Mouse (Mus musculus): ENCODE results near the gene Fgfrl1.

Gene Fgfrl1

DNA sequence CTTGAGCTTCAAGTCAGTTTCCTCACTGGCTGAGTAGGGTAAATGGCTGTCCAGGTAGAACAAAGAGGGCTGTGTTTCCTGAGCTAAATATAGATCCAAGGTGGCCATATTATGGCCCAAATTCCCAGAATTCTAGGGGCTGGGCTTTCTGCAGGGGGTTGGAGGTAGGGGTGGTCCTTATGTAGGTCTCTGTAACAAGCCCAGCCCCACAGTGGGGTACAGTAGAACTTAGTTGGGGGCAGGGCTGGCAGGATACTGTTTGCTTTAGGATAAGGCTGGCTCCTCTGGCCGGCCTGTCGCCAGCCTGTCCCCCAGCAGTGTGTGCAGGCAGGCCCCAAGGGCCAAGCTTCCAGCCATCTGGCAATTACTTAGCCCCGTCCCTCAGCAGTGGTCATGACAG lies 8.2 kb downstream of the Fgfrl1 start:
- no peak for DNase-seq (ENCODE audit: low spot score)

DNA sequence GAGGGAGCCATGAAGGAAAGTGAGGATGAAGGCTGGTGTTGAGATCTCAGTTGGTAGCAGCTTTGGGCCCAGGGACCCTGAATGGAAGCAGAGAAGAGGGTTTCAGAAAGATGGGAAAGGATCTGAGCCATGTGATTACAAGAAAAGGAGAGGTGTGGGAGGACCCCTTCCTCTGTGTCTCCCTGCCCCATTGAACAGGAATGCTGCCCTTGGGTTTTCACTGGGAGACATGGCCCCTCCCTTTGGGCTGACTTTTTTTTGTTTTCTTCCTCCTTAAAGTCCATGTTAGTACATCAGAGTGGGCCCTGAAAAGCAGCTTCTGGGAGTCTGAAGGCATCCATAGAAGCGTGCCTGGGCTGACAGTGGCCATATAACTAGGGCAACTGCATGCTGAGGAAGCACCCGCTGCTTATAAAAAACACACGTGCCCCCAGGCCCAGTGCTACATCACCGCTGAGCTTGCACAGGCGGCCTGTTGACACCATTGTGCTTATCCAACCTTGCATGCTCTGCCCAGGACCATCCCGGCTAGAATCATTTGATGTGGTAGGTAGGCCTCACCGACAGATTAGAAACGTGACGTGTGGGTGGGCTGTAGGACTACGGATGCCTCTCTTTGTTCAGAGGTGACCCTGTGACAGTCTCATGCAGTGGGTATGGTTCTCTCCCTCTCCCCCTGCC lies 9.3 kb downstream of the Fgfrl1 start:
- DNase-seq (ENCODE audit: low spot score) = no peak

DNA sequence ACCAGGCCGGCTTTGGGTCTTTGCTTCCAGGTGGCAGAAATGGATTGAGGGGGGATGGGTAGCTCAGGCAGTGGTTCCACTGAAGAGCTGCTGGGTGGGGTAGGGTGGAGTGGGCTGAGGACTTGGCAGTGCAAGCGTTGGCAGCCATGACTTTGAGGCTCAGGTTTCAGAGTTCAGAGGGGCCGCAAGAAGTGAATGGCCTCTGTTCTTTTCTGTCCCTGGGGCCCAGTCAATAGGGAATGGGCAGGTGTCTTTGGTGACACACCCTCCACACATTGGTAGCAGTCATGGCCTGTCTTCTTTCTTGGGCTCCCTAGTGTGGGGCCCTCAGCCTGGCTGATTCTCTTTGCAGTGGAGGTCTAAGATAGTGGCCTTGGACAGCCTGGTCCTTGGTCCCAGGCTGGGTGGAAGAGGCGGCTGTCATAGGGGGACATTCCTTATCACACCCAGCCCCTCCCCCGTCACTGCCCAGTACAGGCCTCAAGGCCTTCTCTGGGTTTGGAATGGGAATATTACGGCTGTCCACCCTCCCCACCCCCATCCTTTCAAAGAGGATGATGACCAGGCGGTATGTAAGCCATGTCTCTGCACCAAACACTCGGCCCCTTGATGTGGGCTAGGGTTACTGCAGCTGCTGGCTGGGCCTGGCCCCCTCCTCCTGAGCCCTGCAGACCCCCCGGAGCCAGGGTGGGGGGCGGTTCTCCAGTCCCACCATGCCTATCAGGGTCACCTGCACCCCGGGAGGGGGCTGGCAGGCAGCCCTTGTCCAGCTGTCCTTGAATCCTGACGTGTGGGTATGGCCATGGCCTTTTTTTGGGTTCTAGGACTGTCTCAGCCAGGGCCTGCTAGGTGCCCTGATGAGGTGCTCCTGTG lies 11.8 kb downstream of the Fgfrl1 start:
- no peak for DNase-seq (ENCODE audit: low spot score)

DNA sequence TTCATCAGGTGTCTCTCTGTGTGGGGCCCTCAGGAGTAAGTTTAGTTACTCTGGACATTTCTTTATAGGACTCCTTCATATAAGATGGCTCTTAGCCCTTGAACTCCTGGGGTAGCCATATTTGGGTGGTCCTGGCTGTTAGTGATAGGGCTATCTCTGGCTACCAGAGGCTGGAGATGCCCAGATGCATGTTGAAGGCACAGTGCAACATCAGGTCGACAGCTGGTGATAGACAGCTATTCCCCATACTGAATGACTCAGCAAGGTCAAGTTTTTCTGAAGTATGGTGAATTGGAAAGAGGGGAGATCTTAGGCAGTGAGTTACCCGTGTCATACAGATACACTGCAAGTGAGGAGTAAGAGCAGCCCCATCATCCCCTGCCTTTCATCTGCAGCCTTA lies 15.6 kb downstream of the Fgfrl1 start:
- no peak for DNase-seq (ENCODE audit: low spot score)

DNA sequence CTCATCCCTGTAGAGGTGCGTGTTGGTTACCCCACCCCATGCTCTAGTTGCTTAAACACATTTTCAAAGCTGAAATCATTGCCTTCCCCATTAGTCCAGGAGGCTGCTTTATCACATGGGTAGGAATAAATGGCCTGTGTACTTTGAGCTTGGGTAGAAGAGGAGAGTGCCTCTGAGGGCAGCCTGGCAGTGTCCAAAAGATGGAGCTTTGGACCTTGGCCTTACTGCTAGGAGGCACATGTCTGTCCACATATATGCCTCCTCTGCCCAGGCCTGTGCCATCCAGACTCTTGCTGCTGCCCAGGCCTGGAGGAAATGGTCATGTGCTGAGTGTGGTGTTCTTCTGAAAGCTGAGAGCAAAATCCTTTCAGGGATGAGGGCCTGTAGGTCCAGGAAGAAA lies 16.2 kb downstream of the Fgfrl1 start:
- no peak for DNase-seq (ENCODE audit: low spot score)

DNA sequence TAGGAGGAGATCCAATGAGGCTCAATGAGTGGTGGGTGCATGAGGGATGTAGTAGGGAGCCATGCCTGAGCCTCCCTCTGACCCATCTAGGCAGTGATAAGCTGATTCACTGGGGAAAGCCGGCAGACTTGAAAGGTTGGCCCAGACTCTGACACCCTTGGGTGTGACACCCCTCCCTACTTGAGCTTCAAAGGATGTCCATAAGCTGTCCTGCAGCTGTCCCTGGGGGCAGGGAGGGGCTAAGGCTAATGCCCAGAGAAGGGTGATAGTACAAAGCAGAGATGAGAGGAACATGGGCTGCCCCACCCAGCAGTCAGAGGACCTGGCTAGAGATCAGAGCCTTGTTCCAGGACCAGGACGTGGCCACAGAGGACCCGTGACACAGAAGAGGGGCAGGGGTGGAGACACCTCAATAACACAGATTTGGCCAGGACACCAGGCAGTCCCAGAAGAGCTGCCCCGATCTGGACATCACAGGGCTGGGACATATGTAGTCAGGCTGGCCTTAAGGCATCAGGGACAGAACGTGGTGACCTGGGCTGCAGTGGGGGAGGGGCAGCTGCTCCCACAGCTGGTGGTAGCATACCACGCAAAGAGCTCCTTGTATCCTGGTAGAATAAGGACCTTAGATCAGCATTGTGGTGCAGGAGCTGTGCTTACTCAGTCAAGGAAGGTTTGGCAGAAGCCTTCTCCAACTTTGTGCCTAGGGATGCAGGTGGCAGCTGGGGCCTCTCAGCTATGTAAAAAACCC lies 17.0 kb downstream of the Fgfrl1 start:
- no peak for DNase-seq (ENCODE audit: low spot score)

DNA sequence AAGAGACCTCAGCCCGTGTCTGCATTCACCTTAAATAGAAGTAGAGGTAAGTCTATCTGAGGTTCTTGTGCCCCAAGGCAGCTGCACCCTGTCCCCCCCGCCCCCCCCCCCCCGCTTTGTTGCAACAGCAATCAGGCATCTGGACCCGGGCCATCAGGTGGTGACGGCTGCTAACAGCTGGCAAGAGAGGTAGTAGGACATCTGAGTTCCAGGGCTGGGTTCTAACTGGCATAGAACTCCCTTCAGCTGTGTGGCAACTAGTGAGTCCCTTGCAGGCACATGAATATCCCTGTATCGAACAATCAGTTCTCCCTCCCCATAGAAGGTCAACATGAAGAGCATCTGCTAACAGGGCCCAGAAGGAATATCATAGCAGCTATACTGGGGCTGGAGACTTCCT lies 19.8 kb downstream of the Fgfrl1 start:
- DNase-seq (ENCODE audit: low spot score) = no peak

DNA sequence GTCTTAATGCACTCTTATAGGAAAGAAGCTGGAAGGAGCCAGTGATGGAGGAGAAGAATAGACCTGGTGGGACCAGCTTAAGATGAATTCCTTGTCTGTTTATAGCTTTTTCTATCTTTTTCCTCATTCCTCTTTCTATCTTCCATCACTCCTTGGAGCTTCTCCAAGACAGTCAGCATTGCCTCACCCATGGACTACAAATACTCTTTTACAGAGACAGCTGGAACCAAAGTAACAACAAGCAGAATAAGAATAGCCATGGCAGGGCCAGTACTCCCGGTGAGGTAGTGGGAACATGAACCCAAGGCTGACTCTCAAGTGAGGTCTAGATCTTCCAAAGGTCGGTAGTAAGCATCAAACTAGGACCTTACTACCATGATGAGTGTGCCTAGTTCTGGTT lies 20.9 kb downstream of the Fgfrl1 start:
- DNase-seq (ENCODE audit: low spot score) = no peak

DNA sequence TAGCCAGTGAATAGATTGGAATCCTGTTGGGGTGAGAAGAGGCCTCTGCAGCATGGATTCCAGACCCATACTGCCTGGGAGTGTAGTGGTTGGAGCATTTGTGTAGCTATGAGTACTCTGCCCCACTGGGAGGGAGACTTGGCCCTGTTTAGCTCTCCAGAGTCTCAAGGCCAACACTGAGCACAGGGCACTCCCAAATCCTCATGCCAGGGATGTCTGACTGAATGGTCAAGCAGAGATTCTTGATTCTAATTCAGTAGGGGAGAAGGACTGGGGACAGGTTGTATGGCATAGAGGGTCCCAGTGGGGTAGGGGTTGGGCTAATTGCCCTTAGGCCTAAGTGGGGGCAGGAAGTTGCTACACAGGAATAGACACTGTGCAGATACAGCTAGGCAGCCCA lies 21.5 kb downstream of the Fgfrl1 start:
- no peak for DNase-seq (ENCODE audit: low spot score)

DNA sequence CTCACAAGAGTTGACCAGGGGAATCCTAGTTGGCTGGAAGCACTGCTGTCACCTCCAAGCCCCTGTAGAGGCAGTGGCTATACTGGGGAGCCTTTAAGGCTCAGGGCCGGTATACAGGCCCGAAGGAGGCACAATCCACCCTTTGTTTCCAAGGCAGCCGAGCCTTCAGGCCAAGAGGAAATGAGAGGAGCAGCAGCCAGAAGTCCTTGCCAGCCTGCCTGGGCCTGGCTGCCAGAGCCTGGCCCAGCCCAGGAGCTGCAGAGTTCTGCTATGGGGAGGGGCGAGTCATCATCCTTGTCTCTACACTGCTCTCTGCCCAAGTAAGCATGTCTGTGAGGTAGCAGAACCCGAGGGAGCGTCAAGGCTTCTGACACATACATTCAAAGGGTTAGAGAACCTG lies 22.0 kb downstream of the Fgfrl1 start:
- no peak for DNase-seq (ENCODE audit: low spot score)

DNA sequence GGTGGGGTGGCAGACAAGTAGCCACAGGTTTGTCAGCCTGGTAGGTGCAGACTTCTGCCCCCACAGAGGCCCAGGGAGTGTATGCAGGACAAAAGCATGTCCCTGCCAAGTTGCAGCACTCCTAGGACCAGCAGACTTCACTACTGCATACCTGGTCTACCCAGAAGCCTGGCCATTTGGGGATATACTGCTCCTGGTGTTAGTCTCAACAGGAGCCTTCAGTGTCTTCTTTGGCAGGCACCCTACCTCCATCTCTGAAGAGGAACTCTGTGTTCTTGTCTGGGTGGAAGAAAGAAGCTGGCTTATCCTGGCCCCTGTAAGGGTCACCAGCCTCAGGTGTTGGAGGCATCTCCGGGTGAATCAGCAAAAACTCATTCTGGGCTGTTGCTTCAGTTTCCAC lies 23.8 kb downstream of the Fgfrl1 start:
- no peak for DNase-seq (ENCODE audit: low spot score)

DNA sequence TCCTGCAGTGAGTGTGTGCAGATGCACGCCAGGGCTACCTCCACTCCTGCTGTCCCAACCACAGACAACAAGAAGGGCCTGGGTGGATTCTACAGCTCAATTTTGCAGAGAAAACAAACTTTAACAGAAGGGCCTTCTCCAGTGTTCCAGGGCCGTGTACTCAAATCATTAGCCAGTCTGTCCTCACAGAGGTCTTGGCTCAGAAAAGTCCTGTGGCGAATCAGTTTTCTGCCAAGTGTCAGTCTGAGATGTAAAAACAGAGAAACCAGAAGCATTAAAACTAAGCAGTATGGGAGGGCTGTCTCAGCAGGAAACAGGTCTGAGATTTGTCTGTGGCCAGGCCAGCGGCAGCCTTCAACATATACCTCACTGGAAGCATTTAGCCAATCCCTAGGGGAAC lies 25.9 kb downstream of the Fgfrl1 start:
- DNase-seq (ENCODE audit: low spot score) = no peak

DNA sequence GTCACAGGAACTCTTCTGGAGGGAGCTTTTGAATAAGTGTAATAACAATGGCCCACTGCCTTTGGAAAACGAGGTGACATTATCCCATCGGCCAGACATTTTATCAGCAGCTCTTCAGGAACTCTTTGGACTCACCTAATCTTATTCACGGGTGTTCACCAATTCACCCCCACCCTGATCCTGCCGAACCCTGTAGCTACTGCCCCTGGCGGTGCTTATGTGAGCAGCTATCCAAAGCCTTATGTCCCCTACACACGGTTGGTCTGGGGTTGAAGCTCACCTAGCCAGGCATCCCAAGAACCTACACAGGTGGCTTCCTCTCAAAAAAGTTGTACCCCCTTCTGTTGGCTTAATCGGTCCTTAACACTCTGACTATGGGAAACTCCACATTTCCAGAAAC lies 27.6 kb downstream of the Fgfrl1 start:
- no peak for DNase-seq (ENCODE audit: low spot score)

DNA sequence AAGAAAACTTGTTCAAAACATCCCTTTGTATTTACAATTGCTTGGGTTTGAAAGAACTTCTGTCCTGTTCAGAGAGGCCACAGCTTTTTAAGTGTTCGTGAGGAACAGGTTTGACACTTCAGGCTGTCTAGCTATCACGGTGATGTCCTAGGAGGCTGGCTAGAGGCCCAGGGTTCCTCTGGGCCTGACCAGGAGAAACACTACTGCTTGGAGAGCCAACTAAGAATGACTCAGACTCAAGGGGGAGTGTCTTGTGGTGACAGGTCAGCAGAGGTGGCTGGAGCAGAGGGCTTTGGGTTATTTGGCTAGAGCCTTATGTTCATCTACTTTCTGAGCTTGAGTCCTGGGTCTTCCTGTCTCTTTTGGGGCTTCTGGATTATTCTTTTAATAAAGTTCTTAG lies 31.8 kb downstream of the Fgfrl1 start:
- no peak for DNase-seq (ENCODE audit: low spot score)

DNA sequence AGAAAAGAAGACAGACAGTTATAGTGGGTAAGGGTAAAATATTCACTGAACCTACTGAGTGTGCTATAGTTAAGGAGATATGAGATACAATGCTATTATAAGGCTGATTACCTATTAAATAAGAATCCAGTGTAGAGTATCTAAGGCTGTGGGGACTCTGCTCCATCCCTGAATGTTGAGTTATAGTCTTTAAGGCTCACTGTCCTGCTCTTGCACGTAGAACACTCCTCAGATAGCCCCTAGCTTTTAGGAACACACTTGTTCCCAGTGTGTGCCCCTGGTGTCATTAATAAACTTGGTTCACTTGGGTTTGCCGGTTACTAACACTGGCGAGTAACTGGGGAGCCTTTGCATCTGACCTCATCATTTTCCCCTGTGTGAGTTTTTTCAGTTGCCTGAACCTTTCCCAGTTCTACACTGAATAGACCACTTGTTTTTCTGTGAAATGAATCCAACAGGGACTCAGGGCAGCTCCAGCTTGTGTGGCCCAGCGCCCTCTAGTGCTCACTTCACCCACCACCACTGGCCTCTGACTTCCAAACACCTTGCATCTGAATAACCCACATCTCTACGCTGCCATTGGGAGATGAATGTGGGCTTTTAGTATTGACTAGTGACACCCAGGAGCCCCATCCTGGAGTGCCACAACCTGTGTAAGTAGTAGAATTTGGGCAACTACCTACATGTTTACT lies 34.5 kb downstream of the Fgfrl1 start:
- peak; percentile 89 for DNase-seq (ENCODE audit: low spot score)

DNA sequence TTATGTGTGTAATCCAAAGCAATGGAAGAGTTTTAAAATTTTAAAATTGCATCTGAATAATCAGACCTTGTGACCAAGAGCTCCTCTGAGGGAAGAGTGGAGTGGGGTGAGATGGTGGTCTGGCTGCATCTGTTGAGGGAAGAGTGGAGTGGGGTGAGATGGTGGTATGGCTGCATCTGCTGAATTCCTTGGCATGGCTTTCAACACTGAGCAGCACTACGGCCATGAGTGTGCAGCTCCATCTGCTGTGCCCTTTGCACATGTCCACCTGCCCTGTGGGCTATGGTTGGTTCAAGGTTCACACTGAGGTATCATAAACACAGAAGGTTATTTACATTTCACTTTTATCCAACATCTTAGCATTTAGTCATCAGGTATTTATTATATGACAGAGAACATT lies 35.2 kb downstream of the Fgfrl1 start:
- no peak for DNase-seq (ENCODE audit: low spot score)

DNA sequence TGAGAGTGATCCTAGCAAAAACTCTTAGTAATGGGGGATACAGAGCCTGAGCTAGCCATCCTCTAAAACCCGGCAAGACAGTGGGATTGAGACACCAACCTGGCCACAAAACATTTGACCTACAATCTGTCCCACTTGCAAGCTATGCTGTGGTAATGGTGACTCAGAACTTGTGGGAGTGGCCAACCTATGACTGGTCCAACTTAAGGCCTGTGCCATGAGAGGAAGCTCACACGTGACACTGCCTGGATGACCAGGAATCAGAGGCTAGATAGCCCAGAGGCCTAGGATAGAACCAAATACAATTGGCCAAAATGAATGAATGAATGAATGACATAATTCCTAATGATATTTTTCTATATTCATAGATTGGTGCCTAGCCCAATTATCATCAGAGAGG lies 49.7 kb downstream of the Fgfrl1 start:
- DNase-seq (ENCODE audit: low spot score) = no peak

DNA sequence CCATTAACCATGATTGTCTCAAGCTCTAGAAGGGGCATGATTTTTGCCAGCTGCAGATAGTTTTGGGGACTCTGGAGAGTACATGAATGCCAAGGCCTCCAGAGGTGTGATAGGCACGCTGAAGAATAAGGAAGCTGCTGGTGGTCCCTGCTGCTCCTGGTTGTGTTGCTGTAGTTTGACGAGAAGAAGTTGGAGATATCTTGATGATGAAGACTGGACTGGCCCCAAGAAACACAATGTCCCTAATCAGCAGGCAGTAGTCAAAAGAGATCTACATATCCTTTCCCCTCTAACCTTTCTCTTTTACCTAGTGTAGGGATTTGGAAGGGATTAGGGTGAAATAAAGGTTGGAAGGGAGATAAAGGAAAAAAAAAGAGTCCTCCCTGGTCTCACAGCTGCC lies 50.4 kb downstream of the Fgfrl1 start:
- no peak for DNase-seq (ENCODE audit: low spot score)

DNA sequence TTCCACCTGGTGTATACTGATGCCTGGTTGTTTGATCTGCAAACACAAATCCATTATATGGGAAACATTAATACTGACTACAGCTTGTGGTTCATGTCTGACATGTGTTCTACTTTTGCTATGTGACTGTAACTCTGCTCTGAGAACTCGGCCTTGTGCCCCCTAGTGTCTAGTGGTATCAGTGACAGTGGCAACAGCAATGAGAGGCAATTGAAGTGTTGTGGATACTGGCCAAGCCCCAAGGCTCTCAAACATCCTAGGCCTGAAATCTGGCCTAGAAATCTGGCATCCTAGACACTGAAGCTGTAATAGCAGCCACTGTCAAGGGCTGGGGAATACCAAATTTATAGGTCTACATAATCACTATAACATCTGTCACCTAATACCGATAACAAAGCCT lies 51.7 kb downstream of the Fgfrl1 start:
- no peak for DNase-seq (ENCODE audit: low spot score)

DNA sequence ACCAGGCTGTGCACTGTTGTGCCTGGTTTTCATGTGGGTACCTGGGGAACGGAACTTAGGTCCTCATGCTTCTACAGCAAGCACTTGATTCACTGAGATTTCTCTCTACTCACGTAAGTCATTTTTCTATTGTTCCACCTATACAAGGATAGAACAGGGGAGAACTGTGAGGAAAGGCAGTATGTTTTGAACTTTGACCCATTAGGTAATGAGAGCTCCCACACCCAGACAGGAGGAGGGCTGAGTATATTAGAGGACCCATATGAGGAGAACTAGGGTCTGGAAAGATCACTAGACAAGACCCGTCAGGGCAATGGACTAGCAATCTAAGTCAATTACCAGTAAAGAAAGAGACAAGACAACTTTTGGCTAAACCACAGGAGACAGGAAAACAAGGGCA lies 52.4 kb downstream of the Fgfrl1 start:
- no peak for DNase-seq (ENCODE audit: low spot score)

DNA sequence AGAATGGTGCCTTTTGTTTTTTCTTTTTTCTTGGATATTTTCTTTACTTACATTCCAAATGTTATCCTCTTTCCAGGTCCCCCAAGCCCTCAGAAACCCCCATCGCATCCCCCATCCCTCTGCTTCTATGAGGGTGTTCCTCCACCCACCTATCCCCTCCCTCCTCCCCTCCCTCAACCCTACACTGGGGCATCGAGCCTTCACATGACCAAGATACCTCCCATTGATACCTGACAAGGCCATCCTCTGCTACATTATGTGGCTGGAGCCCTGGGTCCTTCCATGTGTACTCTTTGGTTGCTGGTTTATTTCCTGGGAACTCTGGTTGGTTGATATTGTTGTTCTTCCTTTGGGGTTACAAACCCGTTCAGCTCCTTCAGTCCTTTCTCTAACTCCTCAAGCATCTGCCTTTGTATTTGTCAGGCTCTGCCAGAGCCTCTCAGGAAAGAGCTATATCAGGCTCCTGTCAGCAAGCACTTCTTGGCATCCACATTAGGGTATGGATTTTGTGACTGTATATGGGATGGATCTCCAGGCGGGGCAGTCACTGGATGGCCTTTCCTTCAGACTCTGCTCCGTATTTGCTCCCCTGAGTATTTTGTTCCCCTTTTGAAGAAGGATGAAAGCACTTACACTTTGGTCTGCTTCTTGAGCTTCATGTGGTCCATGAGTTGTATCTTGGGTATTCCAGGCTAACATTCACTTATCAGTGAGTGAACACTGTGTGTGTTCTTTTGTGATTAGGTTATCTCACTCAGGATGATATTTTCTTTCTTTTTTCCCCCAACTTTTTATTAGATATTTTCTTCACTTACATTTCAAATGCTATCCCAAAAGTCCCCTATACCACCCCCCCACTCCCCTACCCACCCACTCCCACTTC lies 58.4 kb downstream of the Fgfrl1 start:
- DNase-seq (ENCODE audit: low spot score) = no peak

Measured in embryo, embryonic 10 days (tissue).